Mouse (Mus musculus) left cerebral cortex, adult 9 months (tissue): ENCODE results near the gene Olfr549.
A peak's percentile ranks its signal among the peaks of the same experiment; 100 is the strongest.

Experiments used
- DNase-seq, 2 experiments: peaks; one replicate each; pipeline ENCODE4 v3.0.0; 2022; ENCODE audit warnings: low spot score in 2 of 2

The Olfr549 gene

GRCm38 (mm10) chr7:102549570-102549969, at the start of gene Olfr549:
Gene Olfr549 (plus strand): TSS chr7:102549870.
- DNase-seq: no peak

GRCm38 (mm10) chr7:102501986-102502385, 47.7 kb upstream of the Olfr549 start:
- DNase-seq: no peak

GRCm38 (mm10) chr7:102506848-102507247, 42.8 kb upstream of the Olfr549 start:
- peak; percentile 18 to 80 for DNase-seq

GRCm38 (mm10) chr7:102508066-102508465, 41.6 kb upstream of the Olfr549 start:
- no peak for DNase-seq

- no peak for DNase-seq
Measured at GRCm38 (mm10) chr7:102508666-102509065, 41.0 kb upstream of the Olfr549 start.

- DNase-seq: no peak
Measured at GRCm38 (mm10) chr7:102509726-102510125, 39.9 kb upstream of the Olfr549 start.

- no peak for DNase-seq
Measured at GRCm38 (mm10) chr7:102511927-102512326, 37.7 kb upstream of the Olfr549 start.

GRCm38 (mm10) chr7:102512814-102513435, 36.7 kb upstream of the Olfr549 start:
- DNase-seq: peak; percentile 16 to 82

GRCm38 (mm10) chr7:102514144-102514543, 35.5 kb upstream of the Olfr549 start:
- DNase-seq: no peak

GRCm38 (mm10) chr7:102516261-102517050, 33.2 kb upstream of the Olfr549 start:
- DNase-seq: no peak

- no peak for DNase-seq
Measured at GRCm38 (mm10) chr7:102517051-102517335, 32.7 kb upstream of the Olfr549 start.

- no peak for DNase-seq
Measured at GRCm38 (mm10) chr7:102529052-102529451, 20.6 kb upstream of the Olfr549 start.

GRCm38 (mm10) chr7:102534449-102534848, 15.2 kb upstream of the Olfr549 start, which contains the start of gene Olfr547:
Gene Olfr547 (plus strand): TSS chr7:102534749.
- no peak for DNase-seq

GRCm38 (mm10) chr7:102540596-102540995, 9.1 kb upstream of the Olfr549 start, which contains the start of gene Olfr548-ps1:
Gene Olfr548-ps1 (plus strand): TSS chr7:102540896.
- no peak for DNase-seq

GRCm38 (mm10) chr7:102541251-102541650, 8.4 kb upstream of the Olfr549 start:
- DNase-seq: no peak

- no peak for DNase-seq
Measured at GRCm38 (mm10) chr7:102553279-102553678, 3.6 kb downstream of the Olfr549 start.

- DNase-seq: peak; percentile 6 to 55
Measured at GRCm38 (mm10) chr7:102564999-102565997, 15.6 kb downstream of the Olfr549 start, which contains the start of gene Trim21. Gene Trim21 (minus strand): TSS chr7:102565486.

- DNase-seq: no peak
Measured at GRCm38 (mm10) chr7:102566219-102566618, 16.5 kb downstream of the Olfr549 start.

- DNase-seq: no peak
Measured at GRCm38 (mm10) chr7:102571142-102571541, 21.5 kb downstream of the Olfr549 start, which contains the start of gene Olfr550. Gene Olfr550 (plus strand): TSS chr7:102571442.

- no peak for DNase-seq
Measured at GRCm38 (mm10) chr7:102573174-102573830, 23.6 kb downstream of the Olfr549 start.

GRCm38 (mm10) chr7:102575998-102576397, 26.3 kb downstream of the Olfr549 start:
- DNase-seq: no peak
